Mouse (Mus musculus): ENCODE results near the gene St6galnac4.

St6galnac4 gene

GRCm38 (mm10) chr2:32586871-32587351, at the start of gene St6galnac4:
Gene St6galnac4 (plus strand): TSS chr2:32587095.
- DNase-seq (ENCODE audit: low spot score), result peak; percentile 94

- peak; percentile 62 for DNase-seq (ENCODE audit: low spot score)
These were observed 49.5 kb upstream of the St6galnac4 start for GRCm38 (mm10) chr2:32537360-32537905.

- DNase-seq (ENCODE audit: low spot score), result no peak
These were observed 49.0 kb upstream of the St6galnac4 start for GRCm38 (mm10) chr2:32537941-32538340.

GRCm38 (mm10) chr2:32538461-32538860, 48.4 kb upstream of the St6galnac4 start:
- DNase-seq (ENCODE audit: low spot score), result no peak

GRCm38 (mm10) chr2:32539452-32539981, 47.4 kb upstream of the St6galnac4 start:
- DNase-seq (ENCODE audit: low spot score), result no peak

GRCm38 (mm10) chr2:32541333-32541908, 45.5 kb upstream of the St6galnac4 start:
- DNase-seq (ENCODE audit: low spot score), result no peak

GRCm38 (mm10) chr2:32541986-32542573, 44.8 kb upstream of the St6galnac4 start:
- no peak for DNase-seq (ENCODE audit: low spot score)

- no peak for DNase-seq (ENCODE audit: low spot score)
These were observed 43.9 kb upstream of the St6galnac4 start for GRCm38 (mm10) chr2:32543031-32543449.

- DNase-seq (ENCODE audit: low spot score), result no peak
These were observed 39.9 kb upstream of the St6galnac4 start for GRCm38 (mm10) chr2:32546951-32547350.

GRCm38 (mm10) chr2:32547380-32547779, 39.5 kb upstream of the St6galnac4 start:
- DNase-seq (ENCODE audit: low spot score), result no peak

GRCm38 (mm10) chr2:32547964-32548739, 38.7 kb upstream of the St6galnac4 start:
- no peak for DNase-seq (ENCODE audit: low spot score)

- DNase-seq (ENCODE audit: low spot score), result no peak
These were observed 37.7 kb upstream of the St6galnac4 start for GRCm38 (mm10) chr2:32549171-32549570.

- peak; percentile 81 for DNase-seq (ENCODE audit: low spot score)
These were observed 37.1 kb upstream of the St6galnac4 start for GRCm38 (mm10) chr2:32549764-32550163.

GRCm38 (mm10) chr2:32551236-32551635, 35.7 kb upstream of the St6galnac4 start:
- no peak for DNase-seq (ENCODE audit: low spot score)

- no peak for DNase-seq (ENCODE audit: low spot score)
These were observed 33.2 kb upstream of the St6galnac4 start for GRCm38 (mm10) chr2:32553592-32554148.

- no peak for DNase-seq (ENCODE audit: low spot score)
These were observed 31.4 kb upstream of the St6galnac4 start for GRCm38 (mm10) chr2:32555484-32555883.

- DNase-seq (ENCODE audit: low spot score), result no peak
These were observed 30.9 kb upstream of the St6galnac4 start for GRCm38 (mm10) chr2:32556019-32556418.

GRCm38 (mm10) chr2:32559570-32559969, 27.3 kb upstream of the St6galnac4 start:
- no peak for DNase-seq (ENCODE audit: low spot score)

GRCm38 (mm10) chr2:32566536-32567063, 20.3 kb upstream of the St6galnac4 start:
- peak; percentile 74 for DNase-seq (ENCODE audit: low spot score)

GRCm38 (mm10) chr2:32568149-32568548, 18.7 kb upstream of the St6galnac4 start:
- DNase-seq (ENCODE audit: low spot score), result peak; percentile 69

GRCm38 (mm10) chr2:32568941-32569340, 18.0 kb upstream of the St6galnac4 start:
- no peak for DNase-seq (ENCODE audit: low spot score)

All from testis, postnatal 10 days (tissue).